Mouse (Mus musculus) adipocyte (in vitro differentiated cells): ENCODE measurements around the gene Cdk1.

ENCODE experiments used
- DNase-seq: peaks from one replicate; pipeline ENCODE4 v3.0.0-alpha.2; 2016; ENCODE audit warnings: low spot score

Gene Cdk1

GRCm38 (mm10) chr10:69306205-69306604 is 46.5 kb downstream of the Cdk1 start:
- DNase-seq, result no peak

- no peak for DNase-seq
Observed at GRCm38 (mm10) chr10:69305600-69305999, 47.1 kb downstream of the Cdk1 start.

GRCm38 (mm10) chr10:69304819-69305218 is 47.9 kb downstream of the Cdk1 start:
- DNase-seq, result no peak

- no peak for DNase-seq
Observed at GRCm38 (mm10) chr10:69302667-69303066, 50.1 kb downstream of the Cdk1 start.

GRCm38 (mm10) chr10:69299985-69300384 is 52.8 kb downstream of the Cdk1 start:
- no peak for DNase-seq

GRCm38 (mm10) chr10:69295919-69296318 is 56.8 kb downstream of the Cdk1 start:
- DNase-seq, result no peak

- peak; percentile 54 for DNase-seq
Observed at GRCm38 (mm10) chr10:69290736-69291135, 62.0 kb downstream of the Cdk1 start.

GRCm38 (mm10) chr10:69288720-69289119 is 64.0 kb downstream of the Cdk1 start:
- no peak for DNase-seq

GRCm38 (mm10) chr10:69288086-69288485 is 64.7 kb downstream of the Cdk1 start:
- DNase-seq, result peak; percentile 31

- DNase-seq, result no peak
Observed at GRCm38 (mm10) chr10:69286939-69287338, 65.8 kb downstream of the Cdk1 start.
